Mouse (Mus musculus) midbrain, embryonic 15.5 days (tissue): ENCODE data around the gene Cyp26a1. TPM values are rescaled to one million over a fixed set of nuclear protein-coding genes. Genes with fewer than 3 reads are reported as not detected.

Experiments used
- ATAC-seq: fragments of 200-750 bp; cut with Nextera tagmentation; replicated peaks from 2 replicates; pipeline ENCODE4 v1.8.0; 2017; ENCODE audit warnings: moderate TSS enrichment
- H3K27ac ChIP-seq: fragments of 300-500 bp; sonication (generic); 2 replicates; pipeline ENCODE4 v1.5.1; 2015; ENCODE audit warnings: mild to moderate bottlenecking, inconsistent platforms
- H3K27me3 ChIP-seq: fragments of 300-500 bp; sonication (generic); replicated peaks from 2 replicates; pipeline ENCODE4 v1.6.1; 2015; ENCODE audit warnings: inconsistent platforms
- H3K36me3 ChIP-seq: fragments of 300-500 bp; sonication (generic); replicated peaks from 2 replicates; pipeline ENCODE4 v1.6.1; 2015; ENCODE audit warnings: inconsistent platforms
- H3K4me1 ChIP-seq: fragments of 300-500 bp; sonication (generic); 2 replicates; pipeline ENCODE4 v1.6.1; 2015; ENCODE audit warnings: inconsistent platforms
- H3K4me2 ChIP-seq: fragments of 300-500 bp; sonication (generic); 2 replicates; pipeline ENCODE4 v1.6.1; 2015; ENCODE audit warnings: inconsistent platforms, mild to moderate bottlenecking, moderate library complexity
- H3K4me3 ChIP-seq: fragments of 300-500 bp; sonication (generic); 2 replicates; pipeline ENCODE4 v1.5.1; 2015; ENCODE audit warnings: mild to moderate bottlenecking, inconsistent platforms
- H3K9ac ChIP-seq: fragments of 300-500 bp; sonication (generic); 2 replicates; pipeline ENCODE4 v1.6.1; 2015; ENCODE audit warnings: mild to moderate bottlenecking, inconsistent platforms
- H3K9me3 ChIP-seq: fragments of 300-500 bp; sonication (generic); 2 replicates; pipeline ENCODE4 v1.6.1; 2016; ENCODE audit warnings: inconsistent platforms
- WGBS: fragments of 180-500 bp; shearing (Covaris S2); methylation state at CpG from one replicate; pipeline ENCODE4 v1.1.7; 2015; ENCODE audit warnings: mixed read lengths; 5-methylcytosine and 5-hydroxymethylcytosine counted together
- polyA plus RNA-seq: library from polyadenylated mRNA; unstranded; fragments of >200 nt; fragmentation: Nextera tagmentation; extraction: Ambion mirVana; gene quantifications from 2 replicates; pipeline ENCODE4 v1.2.1, GENCODE M21; 2015

Gene Cyp26a1
- polyA plus RNA-seq, 1 experiment from 2014 or later: not detected

DNA sequence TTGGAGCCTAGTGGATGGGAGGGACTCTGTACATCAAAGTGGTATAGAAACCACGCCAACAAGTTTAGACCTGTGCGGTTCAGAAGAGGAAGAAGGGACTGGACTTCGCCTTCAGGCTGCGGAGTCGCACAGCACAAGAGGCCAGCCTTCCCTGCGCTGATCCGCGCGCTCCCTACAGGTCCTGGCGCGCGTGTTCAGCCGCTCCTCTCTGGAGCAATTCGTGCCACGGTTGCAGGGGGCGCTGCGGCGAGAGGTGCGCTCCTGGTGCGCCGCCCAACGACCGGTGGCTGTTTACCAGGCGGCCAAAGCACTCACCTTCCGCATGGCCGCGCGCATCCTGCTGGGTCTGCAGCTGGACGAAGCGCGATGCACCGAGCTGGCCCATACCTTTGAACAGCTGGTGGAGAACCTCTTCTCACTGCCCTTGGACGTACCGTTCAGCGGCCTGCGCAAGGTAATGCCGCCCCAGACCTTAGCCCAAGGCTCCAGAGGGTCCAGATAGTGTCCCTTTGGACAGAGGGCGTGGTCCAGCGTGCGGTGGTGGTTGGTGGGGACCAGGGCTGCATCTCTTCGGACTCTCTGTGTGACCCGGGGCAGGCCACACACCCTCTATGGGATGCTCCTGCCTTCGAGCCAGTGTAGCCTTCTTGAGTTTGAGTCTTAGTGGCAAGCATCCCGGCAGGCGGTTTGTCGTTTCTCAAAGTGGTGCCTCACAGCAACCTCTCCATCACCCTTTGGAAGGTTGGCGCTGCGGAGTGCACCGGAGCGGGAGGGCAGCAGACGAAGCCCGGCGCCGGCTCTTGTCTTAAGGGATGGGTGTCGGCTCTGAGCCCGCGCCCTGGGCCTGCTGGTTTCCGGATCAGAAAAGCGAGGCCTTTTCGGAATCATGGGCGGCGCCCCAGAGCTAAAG, 10.4 kb upstream of the Cyp26a1 start:
- H3K36me3 ChIP-seq: no peaks in the 10 kb centered on the region
- ATAC-seq: 0 out of 2 replicates have a peak, but pooled peaks have one; percentile 37
- 4% methylated on average over 62 of the region's 62 CpGs for WGBS
- no peak overlapping the region for H3K4me2 ChIP-seq
- H3K9me3 ChIP-seq: no peaks in the 10 kb centered on the region
- no peak overlapping the region for H3K27ac ChIP-seq
- peaks cover 98% of the 10 kb centered on the region for H3K27me3 ChIP-seq
- no peak overlapping the region for H3K9ac ChIP-seq
- peaks cover 17% of the 10 kb centered on the region for H3K4me1 ChIP-seq
- H3K4me3 ChIP-seq: 0 out of 2 replicates have a peak overlapping the region, but pooled peaks have one; percentile 6

DNA sequence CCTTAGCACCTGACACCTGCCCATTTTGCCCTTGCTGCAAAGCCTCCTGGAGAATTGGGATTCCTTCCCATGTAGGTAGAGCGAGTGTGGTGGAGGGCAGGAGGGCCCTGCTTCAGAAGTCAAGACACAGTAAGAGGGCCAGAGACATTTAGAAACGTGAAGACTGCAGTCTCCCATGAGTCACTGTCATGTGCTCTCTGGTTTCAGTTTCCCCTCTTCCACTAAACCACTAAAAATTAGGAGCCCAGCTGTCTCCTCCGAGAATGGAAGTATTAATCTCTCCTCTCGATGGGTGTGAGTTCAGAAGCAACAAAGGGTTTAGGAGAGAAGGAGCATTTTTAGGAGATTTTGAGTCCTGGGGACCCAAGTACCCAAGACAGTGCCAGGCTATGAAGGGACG, 8.1 kb upstream of the Cyp26a1 start:
- Histone ChIP-seq H3K36me3 (no peaks in the 10 kb centered on the region), H3K27ac (no peak overlapping the region), H3K9me3 (no peaks in the 10 kb centered on the region), H3K9ac (no peak overlapping the region), H3K27me3 (peaks cover 100% of the 10 kb centered on the region), H3K4me1 (peaks cover 27% of the 10 kb centered on the region), H3K4me2 (no peak overlapping the region), H3K4me3 (no peak overlapping the region)
- WGBS: 51% methylated on average over 5 of the region's 5 CpGs
- no peak for ATAC-seq

DNA sequence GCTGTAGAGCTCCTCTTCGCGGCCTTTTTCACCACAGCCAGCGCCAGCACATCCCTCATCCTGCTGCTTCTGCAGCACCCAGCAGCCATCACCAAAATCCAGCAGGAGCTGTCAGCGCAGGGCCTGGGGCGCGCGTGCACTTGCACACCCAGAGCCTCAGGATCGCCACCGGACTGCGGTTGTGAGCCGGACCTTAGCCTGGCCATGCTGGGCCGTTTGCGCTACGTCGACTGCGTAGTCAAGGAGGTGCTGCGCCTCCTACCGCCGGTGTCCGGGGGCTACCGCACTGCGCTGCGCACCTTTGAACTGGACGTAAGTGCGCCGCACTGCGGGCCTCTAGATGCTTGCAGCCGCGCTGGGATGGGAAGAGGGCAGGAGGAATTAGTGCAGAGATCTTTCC, 6.9 kb upstream of the Cyp26a1 start:
- no peaks in the 10 kb centered on the region for H3K36me3 ChIP-seq
- peak overlapping the region; percentile 18 for H3K4me3 ChIP-seq
- peaks cover 100% of the 10 kb centered on the region for H3K27me3 ChIP-seq
- H3K27ac ChIP-seq: no peak overlapping the region
- peak overlapping the region; percentile 33 for H3K4me2 ChIP-seq
- no peak overlapping the region for H3K9ac ChIP-seq
- peaks cover 24% of the 10 kb centered on the region for H3K4me1 ChIP-seq
- no peaks in the 10 kb centered on the region for H3K9me3 ChIP-seq
- ATAC-seq: no peak
- 2% methylated on average over 29 of the region's 29 CpGs for WGBS

DNA sequence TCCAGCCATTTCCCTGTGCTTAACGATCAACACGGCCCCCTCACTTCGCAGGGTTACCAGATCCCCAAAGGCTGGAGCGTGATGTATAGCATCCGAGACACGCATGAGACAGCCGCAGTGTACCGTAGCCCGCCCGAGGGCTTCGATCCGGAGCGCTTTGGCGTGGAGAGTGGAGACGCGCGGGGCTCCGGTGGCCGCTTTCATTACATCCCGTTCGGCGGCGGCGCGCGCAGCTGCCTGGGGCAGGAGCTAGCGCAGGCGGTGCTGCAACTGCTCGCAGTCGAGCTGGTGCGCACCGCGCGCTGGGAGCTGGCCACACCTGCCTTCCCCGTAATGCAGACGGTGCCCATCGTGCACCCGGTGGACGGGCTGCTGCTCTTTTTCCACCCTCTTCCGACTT, 4.7 kb upstream of the Cyp26a1 start:
- under 1% methylated on average over 40 of the region's 40 CpGs for WGBS
- peak overlapping the region; percentile 39 for H3K4me3 ChIP-seq
- H3K9me3 ChIP-seq: no peaks in the 10 kb centered on the region
- no peaks in the 10 kb centered on the region for H3K36me3 ChIP-seq
- H3K9ac ChIP-seq: 0 out of 2 replicates have a peak overlapping the region, but pooled peaks have one; percentile 24
- no peak overlapping the region for H3K27ac ChIP-seq
- peaks cover 32% of the 10 kb centered on the region for H3K4me1 ChIP-seq
- H3K27me3 ChIP-seq: peaks cover 100% of the 10 kb centered on the region
- peak; percentile 73 for ATAC-seq
- H3K4me2 ChIP-seq: peak overlapping the region; percentile 65

DNA sequence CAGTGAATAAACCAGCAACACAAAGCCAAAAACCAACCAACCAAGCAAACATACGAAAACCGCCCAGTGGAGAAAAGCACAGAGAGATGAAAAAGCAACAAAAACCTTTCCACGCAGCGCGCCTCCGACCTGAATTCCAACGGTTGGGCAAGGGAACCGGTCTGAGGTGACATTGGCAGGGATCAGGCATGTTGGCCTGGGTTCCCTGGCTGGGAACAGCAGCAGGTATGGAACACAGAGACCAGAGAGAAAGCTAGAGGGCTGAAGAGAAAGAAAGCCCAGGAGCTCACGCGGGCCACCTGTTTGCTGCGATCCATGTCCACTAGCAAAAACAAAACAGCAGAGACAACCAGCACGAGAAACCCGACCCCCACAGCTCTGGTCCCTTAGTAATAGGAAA, 2.5 kb upstream of the Cyp26a1 start:
- H3K27ac ChIP-seq: no peak overlapping the region
- WGBS: 33% methylated on average over 13 of the region's 13 CpGs

DNA sequence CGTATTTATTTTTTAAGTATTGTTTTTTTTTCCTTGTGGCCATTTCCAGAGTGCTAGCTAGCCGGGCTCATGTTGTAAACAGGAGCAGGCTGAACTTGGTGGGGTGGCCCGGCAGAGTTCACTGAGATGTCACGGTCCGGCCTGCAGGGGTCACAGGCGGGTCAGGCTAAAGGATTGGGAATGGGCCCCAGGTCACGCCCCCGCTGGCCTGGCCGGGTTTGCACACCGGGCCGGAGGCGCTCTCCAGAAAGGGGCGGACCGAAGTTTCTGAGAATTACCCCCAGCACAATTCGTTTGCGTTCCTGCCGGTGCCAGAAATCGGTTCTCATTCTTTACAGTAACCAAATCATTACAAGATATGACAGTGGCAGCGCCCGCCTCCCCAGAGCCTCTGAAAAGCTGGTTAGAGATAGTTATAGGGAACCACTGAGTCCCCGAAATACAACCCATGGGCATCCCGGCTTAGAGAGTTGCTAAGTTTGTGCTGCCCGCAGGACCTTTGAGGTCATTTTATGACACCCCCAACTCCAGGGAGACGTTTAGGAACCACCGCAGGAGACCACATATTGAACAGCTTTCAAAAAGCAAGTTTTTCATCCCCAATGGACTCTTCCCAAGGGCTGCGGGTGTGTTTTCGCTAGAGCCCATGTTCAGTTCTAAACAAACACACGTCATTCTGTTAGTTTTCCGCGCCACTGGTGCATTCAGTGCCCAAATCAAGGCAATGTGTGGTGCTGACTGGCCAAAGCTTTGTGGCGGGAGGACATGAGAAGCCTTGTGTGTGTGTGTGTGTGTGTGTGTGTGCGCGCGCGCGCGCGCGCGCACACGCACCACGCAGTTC, 1.6 kb upstream of the Cyp26a1 start:
- WGBS: 4% methylated on average over 42 of the region's 42 CpGs
- Histone ChIP-seq H3K4me1 (peaks cover 41% of the 10 kb centered on the region), H3K9ac (no peak overlapping the region), H3K27ac (no peak overlapping the region), H3K4me2 (peak overlapping the region; percentile 27), H3K27me3 (peaks cover 100% of the 10 kb centered on the region), H3K36me3 (no peaks in the 10 kb centered on the region), H3K4me3 (no peak overlapping the region), H3K9me3 (no peaks in the 10 kb centered on the region)
- no peak for ATAC-seq

More for the DNA sequence above, 2.5 kb upstream of the Cyp26a1 start:
- Histone ChIP-seq H3K27me3 (peaks cover 100% of the 10 kb centered on the region), H3K9me3 (no peaks in the 10 kb centered on the region), H3K36me3 (no peaks in the 10 kb centered on the region), H3K9ac (no peak overlapping the region), H3K4me2 (no peak overlapping the region), H3K4me1 (peaks cover 46% of the 10 kb centered on the region), H3K4me3 (no peak overlapping the region)
- ATAC-seq: no peak

DNA sequence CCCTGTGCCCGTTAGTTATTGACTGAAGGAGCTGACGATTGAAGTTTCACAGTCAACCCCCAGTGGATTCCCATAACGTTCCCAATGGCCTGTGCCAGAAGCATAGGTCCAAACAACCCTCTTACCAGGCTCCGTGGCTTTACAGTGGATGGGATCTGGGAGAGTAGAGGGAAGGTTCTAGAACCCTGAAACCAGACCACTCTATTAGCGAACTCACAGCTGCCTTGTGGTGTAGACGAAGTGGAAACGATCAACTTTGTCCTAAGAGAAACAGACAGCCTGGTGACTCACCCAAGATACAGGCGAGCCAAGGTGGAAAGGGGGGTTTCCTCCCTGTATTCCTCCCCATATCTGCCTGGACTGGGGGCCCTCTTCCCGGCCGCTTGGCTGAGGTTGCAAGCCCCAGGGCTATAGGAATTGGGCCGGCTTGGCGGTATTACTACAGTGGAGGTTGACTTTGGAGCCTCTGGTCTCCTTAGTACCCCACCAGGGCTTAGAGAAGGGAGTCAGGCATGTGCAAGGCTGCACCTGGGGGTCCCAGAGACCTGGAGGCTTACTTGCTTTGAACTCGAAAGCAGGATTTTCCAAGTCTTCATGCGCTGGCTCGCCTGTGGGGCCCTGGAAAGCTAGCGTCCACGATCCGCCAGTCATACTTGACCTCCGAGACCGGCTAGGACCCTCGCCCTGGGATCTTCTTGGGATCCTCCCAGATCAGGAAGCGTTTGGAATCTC, 829 bp upstream of the Cyp26a1 start:
- H3K4me1 ChIP-seq: peaks cover 41% of the 10 kb centered on the region
- peak overlapping the region; percentile 59 for H3K4me2 ChIP-seq
- no peak overlapping the region for H3K4me3 ChIP-seq
- H3K27ac ChIP-seq: no peak overlapping the region
- no peak overlapping the region for H3K9ac ChIP-seq
- H3K9me3 ChIP-seq: no peaks in the 10 kb centered on the region
- no peaks in the 10 kb centered on the region for H3K36me3 ChIP-seq
- peaks cover 95% of the 10 kb centered on the region for H3K27me3 ChIP-seq
- ATAC-seq: no peak
- WGBS: 2% methylated on average over 22 of the region's 22 CpGs

DNA sequence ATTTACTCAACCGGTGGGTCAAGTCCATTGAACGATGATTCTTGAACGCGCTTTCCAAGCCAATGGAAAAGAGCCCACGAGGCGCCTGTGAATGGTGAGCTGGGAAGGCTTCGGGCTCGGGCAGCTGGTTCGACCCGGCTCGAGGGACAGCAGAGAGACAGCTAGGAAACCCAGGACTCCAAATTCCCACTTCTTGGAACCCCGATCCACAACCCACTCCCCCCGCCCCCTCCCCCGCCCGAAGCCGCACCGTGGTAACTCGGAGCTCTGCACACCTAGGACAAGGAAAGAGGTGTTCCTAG, 312 bp upstream of the Cyp26a1 start:
- peak overlapping the region; percentile 35 for H3K4me3 ChIP-seq
- H3K27ac ChIP-seq: no peak overlapping the region
- H3K9ac ChIP-seq: no peak overlapping the region
- H3K9me3 ChIP-seq: no peaks in the 10 kb centered on the region
- H3K36me3 ChIP-seq: no peaks in the 10 kb centered on the region
- peak overlapping the region; percentile 59 for H3K4me2 ChIP-seq
- H3K4me1 ChIP-seq: peaks cover 41% of the 10 kb centered on the region
- ATAC-seq: no peak
- under 1% methylated on average over 18 of the region's 18 CpGs for WGBS
- peaks cover 95% of the 10 kb centered on the region for H3K27me3 ChIP-seq

DNA sequence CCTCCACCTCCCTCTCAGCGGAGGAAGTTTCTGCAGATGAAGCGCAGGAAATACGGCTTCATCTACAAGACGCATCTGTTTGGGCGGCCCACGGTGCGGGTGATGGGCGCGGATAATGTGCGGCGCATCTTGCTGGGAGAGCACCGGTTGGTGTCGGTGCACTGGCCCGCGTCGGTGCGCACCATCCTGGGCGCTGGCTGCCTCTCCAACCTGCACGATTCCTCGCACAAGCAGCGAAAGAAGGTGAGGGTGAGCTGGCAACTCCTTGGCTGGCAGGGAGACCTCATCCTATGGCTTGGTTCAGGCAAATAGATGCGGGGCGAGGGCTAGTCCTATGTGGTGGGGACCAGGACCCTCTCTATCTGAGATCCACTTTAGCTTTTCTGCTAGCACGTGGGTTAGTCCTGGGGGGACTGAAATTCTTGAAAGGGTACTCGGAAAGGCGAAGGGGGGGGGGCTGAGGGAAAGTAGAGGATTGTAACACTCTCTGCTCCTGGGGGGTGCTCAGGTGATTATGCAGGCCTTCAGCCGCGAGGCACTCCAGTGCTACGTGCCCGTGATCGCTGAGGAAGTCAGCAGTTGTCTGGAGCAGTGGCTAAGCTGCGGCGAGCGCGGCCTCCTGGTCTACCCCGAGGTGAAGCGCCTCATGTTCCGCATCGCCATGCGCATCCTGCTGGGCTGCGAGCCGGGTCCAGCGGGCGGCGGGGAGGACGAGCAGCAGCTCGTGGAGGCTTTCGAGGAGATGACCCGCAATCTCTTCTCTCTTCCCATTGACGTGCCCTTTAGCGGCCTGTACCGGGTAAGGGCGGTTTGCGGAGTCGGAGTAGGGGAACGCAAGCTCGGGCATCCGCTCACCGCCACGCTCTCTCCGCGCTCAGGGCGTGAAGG, 919 bp downstream of the Cyp26a1 start:
- H3K4me3 ChIP-seq: peak overlapping the region; percentile 35
- peak; percentile 53 for ATAC-seq

DNA sequence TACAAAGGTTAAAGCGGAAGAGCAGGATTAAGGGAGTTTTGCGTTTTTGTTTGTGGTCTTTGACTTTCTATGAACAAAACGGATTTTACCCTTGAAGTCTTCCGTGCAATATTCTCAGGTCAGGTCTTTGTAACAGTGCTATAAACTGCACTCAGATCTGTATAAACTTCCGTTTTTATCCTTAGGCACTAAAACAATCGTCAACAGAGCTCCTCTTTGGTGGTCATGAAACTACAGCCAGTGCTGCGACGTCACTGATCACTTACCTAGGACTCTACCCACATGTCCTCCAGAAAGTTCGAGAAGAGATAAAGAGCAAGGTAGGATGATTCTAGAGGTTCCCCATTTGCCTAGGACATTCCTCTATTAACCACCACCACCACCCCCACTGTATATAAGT, 2.1 kb downstream of the Cyp26a1 start:
- WGBS: 16% methylated on average over 9 of the region's 9 CpGs
- no peak for ATAC-seq

More for the DNA sequence above, 919 bp downstream of the Cyp26a1 start:
- peaks cover 89% of the 10 kb centered on the region for H3K27me3 ChIP-seq
- peaks cover 30% of the 10 kb centered on the region for H3K4me1 ChIP-seq
- H3K36me3 ChIP-seq: no peaks in the 10 kb centered on the region
- no peaks in the 10 kb centered on the region for H3K9me3 ChIP-seq
- H3K4me2 ChIP-seq: peak overlapping the region; percentile 59
- WGBS: under 1% methylated on average over 63 of the region's 63 CpGs
- H3K9ac ChIP-seq: no peak overlapping the region
- H3K27ac ChIP-seq: no peak overlapping the region

DNA sequence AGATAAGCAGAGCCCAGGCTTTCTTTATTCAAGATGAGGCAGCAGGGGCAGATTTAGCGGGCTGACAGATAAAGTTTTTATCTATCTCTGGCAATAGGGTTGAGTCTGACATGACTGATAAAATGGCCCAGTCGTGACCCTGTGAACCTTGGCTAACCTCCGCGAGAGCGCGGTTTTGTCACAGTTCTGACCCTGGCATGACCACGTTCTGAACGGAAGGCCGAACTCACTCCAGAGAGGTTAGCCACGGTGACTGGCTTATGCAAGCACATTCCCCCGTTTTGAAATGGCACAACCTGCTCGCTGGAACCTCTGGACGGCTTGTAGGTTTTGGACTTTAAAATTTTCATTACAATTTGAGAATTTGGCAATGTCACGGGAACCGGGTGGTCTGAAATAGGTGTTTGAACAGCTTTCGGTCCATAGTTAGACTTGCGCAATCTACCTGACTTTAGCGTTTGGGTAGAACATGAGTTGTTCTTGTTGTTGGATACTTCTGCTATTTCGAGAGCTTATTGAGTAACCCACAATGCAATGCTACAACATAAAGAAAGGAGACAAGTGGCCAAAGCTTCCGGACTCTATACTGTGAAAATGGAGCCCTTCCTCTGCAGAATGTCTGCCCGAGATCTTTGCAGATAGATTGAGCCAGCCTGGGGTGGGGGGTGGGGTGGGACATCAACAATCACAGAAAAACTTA, 4.9 kb downstream of the Cyp26a1 start:
- ATAC-seq: no peak
- peaks cover 56% of the 10 kb centered on the region for H3K27me3 ChIP-seq
- no peaks in the 10 kb centered on the region for H3K36me3 ChIP-seq
- H3K27ac ChIP-seq: no peak overlapping the region
- no peak overlapping the region for H3K4me3 ChIP-seq
- peaks cover 18% of the 10 kb centered on the region for H3K4me1 ChIP-seq
- 81% methylated on average over 21 of the region's 21 CpGs for WGBS
- no peaks in the 10 kb centered on the region for H3K9me3 ChIP-seq
- no peak overlapping the region for H3K9ac ChIP-seq
- no peak overlapping the region for H3K4me2 ChIP-seq

More for the DNA sequence above, 2.1 kb downstream of the Cyp26a1 start:
- Histone ChIP-seq H3K9ac (no peak overlapping the region), H3K27ac (no peak overlapping the region), H3K4me3 (no peak overlapping the region), H3K36me3 (no peaks in the 10 kb centered on the region), H3K9me3 (no peaks in the 10 kb centered on the region), H3K4me2 (no peak overlapping the region), H3K27me3 (peaks cover 84% of the 10 kb centered on the region), H3K4me1 (peaks cover 30% of the 10 kb centered on the region)
